Mouse (Mus musculus) MEL (cell line): ENCODE measurements around the gene Per1. TPM values are rescaled to one million over a fixed set of nuclear protein-coding genes. Genes with fewer than 3 reads are reported as not detected.

ENCODE experiments used
- DNase-seq: peaks from one replicate; pipeline ENCODE4 v3.0.0; 2011; ENCODE audit warnings: low read depth, low spot score
- H3K27ac ChIP-seq: 2 replicates; pipeline ENCODE4 v1.5.1; 2012; ENCODE audit warnings: low read depth, mild to moderate bottlenecking, control low read depth, low read length, moderate library complexity; ENCODE audit not compliant: control insufficient read depth
- H3K27me3 ChIP-seq, 2 experiments: fragments of 150-350 bp in 1 of 2; sonication (generic) in 1 of 2; 2 replicates each; pipeline ENCODE4 v1.6.1; 2012; ENCODE audit warnings: low read length in 2 of 2, mild to moderate bottlenecking in 2 of 2, improper control_type of control experiment in 1 of 2, moderate library complexity in 1 of 2; ENCODE audit not compliant: insufficient read depth in 2 of 2, control insufficient read depth in 1 of 2
- H3K36me3 ChIP-seq, 2 experiments: 2 replicates each; pipeline ENCODE4 v1.6.1; 2012 to 2014; ENCODE audit warnings: low read length in 2 of 2, improper control_type of control experiment in 1 of 2, inconsistent platforms in 1 of 2, mild to moderate bottlenecking in 1 of 2; ENCODE audit not compliant: insufficient read depth in 2 of 2, control insufficient read depth in 1 of 2
- H3K4me1 ChIP-seq, 2 experiments: fragments of 150-350 bp in 1 of 2; sonication (generic) in 1 of 2; 2 replicates each; pipeline ENCODE4 v1.6.1; 2012; ENCODE audit warnings: low read length in 2 of 2, improper control_type of control experiment in 1 of 2, mild to moderate bottlenecking in 1 of 2; ENCODE audit not compliant: insufficient read depth in 2 of 2, control insufficient read depth in 1 of 2
- H3K4me3 ChIP-seq, 2 experiments: fragments of 150-350 bp in 1 of 2; sonication (generic) in 1 of 2; 2 replicates each; pipeline ENCODE4 v1.5.1; 2012; ENCODE audit warnings: low read depth in 2 of 2, low read length in 2 of 2, mild to moderate bottlenecking in 2 of 2, moderate library complexity in 2 of 2, control low read depth in 1 of 2, improper control_type of control experiment in 1 of 2; ENCODE audit not compliant: control insufficient read depth in 1 of 2, insufficient read depth in 1 of 2
- H3K79me2 ChIP-seq: 2 replicates; pipeline ENCODE4 v1.6.1; 2012; ENCODE audit warnings: mild to moderate bottlenecking, low read length, moderate library complexity; ENCODE audit not compliant: control insufficient read depth, poor library complexity, insufficient read depth
- H3K9ac ChIP-seq: 2 replicates; pipeline ENCODE4 v1.6.1; 2012; ENCODE audit warnings: low read depth, mild to moderate bottlenecking, control low read depth, low read length, moderate library complexity; ENCODE audit not compliant: control insufficient read depth, poor library complexity, severe bottlenecking
- H3K9me3 ChIP-seq: fragments of 150-350 bp; sonication (generic); replicated peaks from 2 replicates; pipeline ENCODE4 v1.6.1; 2012; ENCODE audit warnings: mild to moderate bottlenecking, low read length, improper control_type of control experiment, moderate library complexity; ENCODE audit not compliant: insufficient read depth
- BHLHE40 ChIP-seq: IDR thresholded peaks from 2 replicates; pipeline ENCODE4 v1.6.1; 2012; ENCODE audit warnings: low read depth, mild to moderate bottlenecking, inconsistent platforms, low read length, improper control_type of control experiment, borderline replicate concordance
- CHD1 ChIP-seq: IDR thresholded peaks from 2 replicates; pipeline ENCODE4 v1.6.1; 2012; ENCODE audit warnings: low read depth, mild to moderate bottlenecking, inconsistent platforms, low read length, improper control_type of control experiment
- CHD2 ChIP-seq: IDR thresholded peaks from 2 replicates; pipeline ENCODE4 v1.6.1; 2011; ENCODE audit warnings: low read length, improper control_type of control experiment
- CTCF ChIP-seq, 3 experiments: IDR thresholded peaks in 2 of 3; conservative IDR thresholded peaks in 1 of 3; 2 replicates each; pipeline ENCODE4 v1.5.1; 2011 to 2012; ENCODE audit warnings: low read length in 3 of 3, low read depth in 2 of 3, mild to moderate bottlenecking in 2 of 3, improper control_type of control experiment in 1 of 3, inconsistent platforms in 1 of 3, mixed read lengths in 1 of 3, moderate library complexity in 1 of 3; ENCODE audit not compliant: control insufficient read depth in 1 of 3, insufficient read depth in 1 of 3, poor library complexity in 1 of 3, severe bottlenecking in 1 of 3
- ELF1 ChIP-seq: IDR thresholded peaks from 2 replicates; pipeline ENCODE4 v1.6.1; 2014; ENCODE audit warnings: low read depth, mild to moderate bottlenecking, inconsistent platforms, low read length, improper control_type of control experiment, moderate library complexity
- GABPA ChIP-seq: IDR thresholded peaks from 2 replicates; pipeline ENCODE4 v1.6.1; 2012; ENCODE audit warnings: low read depth, mild to moderate bottlenecking, inconsistent platforms, low read length, improper control_type of control experiment, moderate library complexity
- JUND ChIP-seq: IDR thresholded peaks from 2 replicates; pipeline ENCODE4 v1.6.1; 2011; ENCODE audit warnings: low read depth, mild to moderate bottlenecking, improper control_type of control experiment, low read length
- MAFK ChIP-seq: IDR thresholded peaks from 2 replicates; pipeline ENCODE4 v1.6.1; 2011; ENCODE audit warnings: low read depth, mild to moderate bottlenecking, low read length, improper control_type of control experiment, borderline replicate concordance
- MAX ChIP-seq: IDR thresholded peaks from 2 replicates; pipeline ENCODE4 v1.6.1; 2011; ENCODE audit warnings: low read length, improper control_type of control experiment
- MXI1 ChIP-seq: IDR thresholded peaks from 2 replicates; pipeline ENCODE4 v1.6.1; 2011; ENCODE audit warnings: mild to moderate bottlenecking, low read depth, low read length, improper control_type of control experiment
- MYB ChIP-seq: IDR thresholded peaks from 2 replicates; pipeline ENCODE4 v1.6.1; 2011; ENCODE audit warnings: mild to moderate bottlenecking, low read depth, low read length, improper control_type of control experiment
- NRF1 ChIP-seq: IDR thresholded peaks from 2 replicates; pipeline ENCODE4 v1.6.1; 2014; ENCODE audit warnings: low read depth, mild to moderate bottlenecking, inconsistent platforms, low read length, improper control_type of control experiment, moderate library complexity; ENCODE audit not compliant: poor library complexity, insufficient read depth, severe bottlenecking
- POLR2A ChIP-seq, 2 experiments: IDR thresholded peaks; 2 replicates each; pipeline ENCODE4 v1.6.1; 2011 to 2012; ENCODE audit warnings: low read length in 2 of 2, mild to moderate bottlenecking in 2 of 2, control low read depth in 1 of 2, improper control_type of control experiment in 1 of 2, low read depth in 1 of 2, moderate library complexity in 1 of 2; ENCODE audit not compliant: control insufficient read depth in 1 of 2, insufficient read depth in 1 of 2, poor library complexity in 1 of 2
- RCOR1 ChIP-seq: IDR thresholded peaks from 2 replicates; pipeline ENCODE4 v1.6.1; 2012; ENCODE audit warnings: low read depth, mild to moderate bottlenecking, inconsistent platforms, low read length, improper control_type of control experiment
- TBP ChIP-seq: IDR thresholded peaks from 2 replicates; pipeline ENCODE4 v1.8.0; 2011; ENCODE audit warnings: low read depth, low read length, improper control_type of control experiment
- USF2 ChIP-seq, 2 experiments: IDR thresholded peaks; 2 replicates each; pipeline ENCODE4 v1.6.1; 2011 to 2012; ENCODE audit warnings: improper control_type of control experiment in 2 of 2, low read length in 2 of 2, borderline replicate concordance in 1 of 2, inconsistent platforms in 1 of 2, low read depth in 1 of 2, mild to moderate bottlenecking in 1 of 2; ENCODE audit not compliant: insufficient read depth in 1 of 2
- ZC3H11A ChIP-seq: IDR thresholded peaks from 2 replicates; pipeline ENCODE4 v1.6.1; 2012; ENCODE audit warnings: low read depth, mild to moderate bottlenecking, inconsistent platforms, low read length, improper control_type of control experiment
- polyA plus RNA-seq, 2 experiments: library from polyadenylated mRNA; stranded (reverse) in 1 of 2; unstranded in 1 of 2; fragments of >175 nt in 1 of 2; fragments of >200 nt in 1 of 2; gene quantifications; 2 replicates each; pipeline versions ENCODE4 v1.2.1 to v1.2.4; 2012; ENCODE audit warnings: low replicate concordance in 2 of 2, low read depth in 1 of 2; ENCODE audit not compliant: insufficient read length in 2 of 2, insufficient read depth in 1 of 2, missing spikeins in 1 of 2
- total RNA-seq: library from RNA; depleted of rRNA; stranded (reverse); fragments of 300-350 nt; gene quantifications from 2 replicates; pipeline ENCODE4 v1.2.3, GENCODE M21; 2012

Per1 gene
- total and polyA plus RNA-seq, 3 experiments = 4.5 to 34.9 TPM; not detected in 1

- no peaks in the 10 kb centered on the region for H3K27me3 ChIP-seq
- no peak overlapping the region for H3K27ac ChIP-seq
- TF ChIP-seq CHD1 (no peak), CTCF (IDR thresholded peaks at IDR 0.05 in 2 of 3, conservative IDR thresholded peaks at IDR 0.05 in 1 of 3; ENCODE audit: control insufficient read depth in 1 of 3, insufficient read depth in 1 of 3, low read depth in 2 of 3, low read length in 3 of 3, poor library complexity in 1 of 3, severe bottlenecking in 1 of 3) (peak in 1 of 3 experiments; percentile 3; a peak in 1 of 6 replicates)
- H3K79me2 ChIP-seq = no peaks in the 10 kb centered on the region
- no peak overlapping the region for H3K9ac ChIP-seq
- H3K36me3 ChIP-seq = peaks cover 0 to 5% of the 10 kb centered on the region in 2 experiments; a peak in 2 of 4 replicates
- DNase-seq = no peak
- H3K4me3 ChIP-seq = no peak overlapping the region
- H3K4me1 ChIP-seq = peaks cover 0 to 12% of the 10 kb centered on the region in 2 experiments; a peak in 2 of 4 replicates
- no peaks in the 10 kb centered on the region for H3K9me3 ChIP-seq
These were observed 11.8 kb downstream of the Per1 start for GRCm38 (mm10) chr11:69106842-69107241.

DNA sequence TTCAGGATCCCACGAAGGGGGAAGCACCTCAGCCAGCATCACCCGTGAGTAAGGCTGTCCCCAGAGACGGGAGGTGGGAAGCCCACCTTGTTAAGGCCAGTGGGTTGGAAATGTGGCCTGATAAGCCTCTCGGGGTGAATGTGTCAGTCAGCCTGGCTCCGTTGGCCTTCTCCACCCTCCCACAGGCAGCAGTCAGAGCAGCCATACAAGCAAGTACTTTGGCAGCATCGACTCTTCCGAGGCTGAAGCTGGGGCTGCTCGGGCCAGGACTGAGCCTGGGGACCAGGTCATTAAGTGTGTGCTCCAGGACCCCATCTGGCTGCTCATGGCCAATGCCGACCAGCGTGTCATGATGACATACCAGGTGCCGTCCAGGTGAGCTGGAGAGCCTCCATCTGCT lies 12.7 kb downstream of the Per1 start:
- no peaks in the 10 kb centered on the region for H3K9me3 ChIP-seq
- H3K36me3 ChIP-seq = peaks cover 0 to 5% of the 10 kb centered on the region in 2 experiments; a peak in 2 of 4 replicates
- no peak overlapping the region for H3K9ac ChIP-seq
- H3K27me3 ChIP-seq = no peaks in the 10 kb centered on the region
- no peak overlapping the region for H3K27ac ChIP-seq
- TF ChIP-seq RCOR1 (no peak), NRF1 (no peak), TBP (no peak), ZC3H11A (no peak), USF2 (IDR thresholded peaks at IDR 0.05; ENCODE audit: borderline replicate concordance in 1 of 2, insufficient read depth in 1 of 2, low read depth in 1 of 2, low read length in 2 of 2) (no peak), MYB (no peak), JUND (no peak), MAFK (no peak), MAX (no peak), BHLHE40 (no peak), POLR2A (IDR thresholded peaks at IDR 0.05; ENCODE audit: control insufficient read depth in 1 of 2, insufficient read depth in 1 of 2, low read depth in 1 of 2, low read length in 2 of 2, poor library complexity in 1 of 2) (no peak), ELF1 (no peak), CHD1 (no peak), MXI1 (no peak), CHD2 (no peak), GABPA (no peak)
- peaks cover 0 to 12% of the 10 kb centered on the region in 2 experiments; a peak in 2 of 4 replicates for H3K4me1 ChIP-seq
- DNase-seq = no peak
- H3K79me2 ChIP-seq = no peaks in the 10 kb centered on the region
- no peak overlapping the region for H3K4me3 ChIP-seq
